Mouse (Mus musculus): ENCODE data around the gene Prkn. TPM values are rescaled to one million over a fixed set of nuclear protein-coding genes. Genes with fewer than 3 reads are reported as not detected.

Prkn gene
- polyA plus RNA-seq, 1 experiment, result not detected

DNA sequence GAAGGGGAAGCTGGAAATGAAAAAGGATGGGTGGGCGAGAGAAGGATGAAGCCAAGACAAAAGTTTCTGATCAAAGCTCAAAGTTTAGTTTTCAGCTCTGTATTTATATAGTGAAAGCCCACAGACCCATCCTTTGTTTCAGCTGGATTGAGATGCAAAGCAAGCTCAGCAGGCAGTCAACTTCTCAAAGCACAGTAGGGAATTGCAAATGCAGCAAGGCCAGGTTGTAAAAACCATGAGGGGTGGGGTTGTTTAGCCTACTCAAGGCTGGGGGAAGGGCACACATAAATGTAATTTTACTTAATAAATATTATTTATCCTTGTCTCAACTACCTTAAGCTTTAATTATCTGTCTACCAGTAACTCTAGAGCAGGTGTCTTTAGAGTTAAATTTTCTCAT lies 693.7 kb downstream of the Prkn start:
- TF ChIP-seq CTCF (IDR thresholded peaks at IDR 0.05; ENCODE audit: control insufficient read depth, insufficient read depth, insufficient read length) (no peak), CEBPB (IDR thresholded peaks at IDR 0.05; ENCODE audit: low read depth) (no peak), MYOG (IDR thresholded peaks at IDR 0.05; ENCODE audit: control insufficient read depth, extremely low read depth, insufficient read length) (no peak), USF1 (IDR thresholded peaks at IDR 0.05; ENCODE audit: low read depth) (no peak), FOSL1 (IDR thresholded peaks at IDR 0.05; ENCODE audit: insufficient read depth, low read length, poor library complexity, severe bottlenecking) (no peak), MYOD1 (IDR thresholded peaks at IDR 0.05; ENCODE audit: control insufficient read depth, insufficient read length, low read depth) (no peak), MAX (IDR thresholded peaks at IDR 0.05) (no peak)
- H3K79me2 ChIP-seq (ENCODE audit: control insufficient read depth, insufficient read depth), result no peaks in the 10 kb centered on the region
- H3K27me3 ChIP-seq (ENCODE audit: control insufficient read depth, insufficient read depth, insufficient read length), result no peaks in the 10 kb centered on the region

GRCm38 (mm10) chr17:11538826-11539225 lies 698.6 kb downstream of the Prkn start:
- Histone ChIP-seq H3K4me3 (ENCODE audit: insufficient read depth, poor library complexity, severe bottlenecking) (no peak overlapping the region), H3K36me3 (ENCODE audit: control insufficient read depth, insufficient read depth) (no peaks in the 10 kb centered on the region), H3K27me3 (ENCODE audit: control insufficient read depth, insufficient read depth, insufficient read length) (no peaks in the 10 kb centered on the region), H3K79me2 (ENCODE audit: control insufficient read depth, insufficient read depth) (no peaks in the 10 kb centered on the region), H3K79me3 (ENCODE audit: low read depth) (no peaks in the 10 kb centered on the region), H3ac (ENCODE audit: control insufficient read depth, insufficient read length, low read depth) (no peak overlapping the region)
- TF ChIP-seq MYOD1 (IDR thresholded peaks at IDR 0.05; ENCODE audit: control insufficient read depth, insufficient read length, low read depth) (no peak), USF1 (IDR thresholded peaks at IDR 0.05; ENCODE audit: low read depth) (no peak), FOSL1 (IDR thresholded peaks at IDR 0.05; ENCODE audit: insufficient read depth, low read length, poor library complexity, severe bottlenecking) (no peak), CEBPB (IDR thresholded peaks at IDR 0.05; ENCODE audit: low read depth) (no peak), MYOG (IDR thresholded peaks at IDR 0.05; ENCODE audit: control insufficient read depth, extremely low read depth, insufficient read length) (no peak), MAX (IDR thresholded peaks at IDR 0.05) (no peak), CTCF (IDR thresholded peaks at IDR 0.05; ENCODE audit: control insufficient read depth, insufficient read depth, insufficient read length) (no peak)

More for the DNA sequence above, 693.7 kb downstream of the Prkn start:
- Histone ChIP-seq H3K36me3 (ENCODE audit: control insufficient read depth, insufficient read depth) (no peaks in the 10 kb centered on the region), H3K79me3 (ENCODE audit: low read depth) (no peaks in the 10 kb centered on the region), H3K4me3 (ENCODE audit: insufficient read depth, poor library complexity, severe bottlenecking) (no peak overlapping the region), H3ac (ENCODE audit: control insufficient read depth, insufficient read length, low read depth) (no peak overlapping the region)

DNA sequence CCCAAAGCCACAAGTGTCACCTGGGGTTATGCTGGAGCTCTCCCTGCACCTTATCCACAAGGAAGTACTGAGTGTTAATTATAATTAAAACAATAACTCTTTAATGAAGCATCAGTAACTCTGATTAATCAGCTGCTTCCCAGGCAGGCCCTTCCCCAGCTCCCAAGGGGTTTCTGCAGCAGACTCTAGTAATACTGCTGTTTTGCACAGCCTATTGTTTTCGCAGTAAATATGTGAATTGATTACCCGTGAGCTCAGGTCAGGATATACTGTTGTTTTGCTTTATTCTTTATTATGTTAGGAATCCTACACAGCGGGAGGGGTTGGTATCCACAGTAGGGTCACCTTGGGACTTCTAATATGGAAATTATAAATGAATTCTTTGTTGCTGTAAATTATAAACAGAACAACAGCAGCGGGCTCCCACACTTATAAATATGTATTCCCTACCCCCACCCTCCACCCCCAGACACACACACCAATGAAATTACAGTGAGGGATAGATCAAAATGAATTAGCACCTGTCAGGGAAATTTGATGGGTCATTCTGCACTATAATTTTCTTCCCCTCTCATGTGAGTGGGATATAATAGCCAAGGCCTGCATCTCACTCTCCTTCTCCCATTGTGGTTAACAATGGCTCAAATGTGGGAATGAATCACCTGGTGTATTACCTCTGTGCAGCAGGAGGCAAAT lies 701.9 kb downstream of the Prkn start:
- Histone ChIP-seq H3K27me3 (ENCODE audit: control insufficient read depth, insufficient read depth, insufficient read length) (no peaks in the 10 kb centered on the region), H3ac (ENCODE audit: control insufficient read depth, insufficient read length, low read depth) (no peak overlapping the region), H3K79me3 (ENCODE audit: low read depth) (no peaks in the 10 kb centered on the region), H3K4me3 (ENCODE audit: insufficient read depth, poor library complexity, severe bottlenecking) (no peak overlapping the region), H3K36me3 (ENCODE audit: control insufficient read depth, insufficient read depth) (no peaks in the 10 kb centered on the region), H3K79me2 (ENCODE audit: control insufficient read depth, insufficient read depth) (no peaks in the 10 kb centered on the region)
- TF ChIP-seq USF1 (IDR thresholded peaks at IDR 0.05; ENCODE audit: low read depth), result no peak
- no peak for TF ChIP-seq CEBPB (IDR thresholded peaks at IDR 0.05; ENCODE audit: low read depth)

DNA sequence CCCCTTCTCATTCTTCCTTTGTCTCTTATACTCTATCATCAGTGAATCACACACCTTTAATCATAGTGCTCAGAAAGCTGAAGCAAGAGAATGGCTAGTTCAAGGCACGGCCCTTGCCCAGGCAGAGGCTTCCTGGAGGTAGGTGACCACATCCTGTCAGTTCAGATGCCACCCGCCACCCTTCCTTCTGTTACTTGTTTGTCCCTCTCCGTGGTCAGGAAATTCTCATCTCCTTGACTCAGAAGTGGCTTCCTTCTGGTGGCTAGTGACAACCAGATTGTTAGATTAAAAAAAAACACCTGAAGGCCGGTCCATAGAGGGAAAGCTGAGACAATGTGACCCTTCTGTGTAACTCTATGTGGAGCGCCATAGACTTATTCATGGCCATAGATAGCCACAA lies 710.4 kb downstream of the Prkn start:
- Histone ChIP-seq H3K27me3 (ENCODE audit: control insufficient read depth, insufficient read depth, insufficient read length) (no peaks in the 10 kb centered on the region), H3K79me3 (ENCODE audit: low read depth) (no peaks in the 10 kb centered on the region)
- no peak for TF ChIP-seq CTCF (IDR thresholded peaks at IDR 0.05; ENCODE audit: control insufficient read depth, insufficient read depth, insufficient read length)
- no peak for TF ChIP-seq MAX (IDR thresholded peaks at IDR 0.05)
- TF ChIP-seq MYOD1 (IDR thresholded peaks at IDR 0.05; ENCODE audit: control insufficient read depth, insufficient read length, low read depth), result no peak
- TF ChIP-seq FOSL1 (IDR thresholded peaks at IDR 0.05; ENCODE audit: insufficient read depth, low read length, poor library complexity, severe bottlenecking), result no peak

DNA sequence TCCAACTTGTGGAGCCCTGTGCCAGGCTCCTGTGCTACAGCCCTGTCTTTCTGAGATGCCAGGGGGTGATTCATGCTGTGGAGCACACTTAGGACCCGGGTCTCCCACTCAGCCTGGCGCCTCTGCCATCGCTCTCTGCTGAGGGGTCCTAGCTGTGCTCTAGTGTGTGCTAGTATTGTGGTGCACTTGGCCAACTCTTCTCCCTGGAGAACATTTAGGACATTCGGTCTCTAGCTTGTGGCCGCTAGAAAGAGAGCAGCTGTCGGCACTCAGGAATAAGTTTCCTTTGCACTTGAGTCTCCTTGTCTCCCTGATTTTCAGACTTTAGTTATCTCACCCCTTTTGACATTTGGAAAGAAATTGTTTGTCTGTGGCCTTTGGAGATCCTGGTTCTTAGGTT lies 725.5 kb downstream of the Prkn start:
- Histone ChIP-seq H3K79me3 (ENCODE audit: low read depth) (no peaks in the 10 kb centered on the region), H3K36me3 (ENCODE audit: control insufficient read depth, insufficient read depth) (no peaks in the 10 kb centered on the region), H3ac (ENCODE audit: control insufficient read depth, insufficient read length, low read depth) (no peak overlapping the region), H3K79me2 (ENCODE audit: control insufficient read depth, insufficient read depth) (no peaks in the 10 kb centered on the region), H3K4me3 (ENCODE audit: insufficient read depth, poor library complexity, severe bottlenecking) (no peak overlapping the region), H3K27me3 (ENCODE audit: control insufficient read depth, insufficient read depth, insufficient read length) (no peaks in the 10 kb centered on the region)
- TF ChIP-seq MYOD1 (IDR thresholded peaks at IDR 0.05; ENCODE audit: control insufficient read depth, insufficient read length, low read depth), result no peak
- no peak for TF ChIP-seq MYOG (IDR thresholded peaks at IDR 0.05; ENCODE audit: control insufficient read depth, extremely low read depth, insufficient read length)
- TF ChIP-seq USF1 (IDR thresholded peaks at IDR 0.05; ENCODE audit: low read depth), result no peak
- no peak for TF ChIP-seq FOSL1 (IDR thresholded peaks at IDR 0.05; ENCODE audit: insufficient read depth, low read length, poor library complexity, severe bottlenecking)
- no peak for TF ChIP-seq CEBPB (IDR thresholded peaks at IDR 0.05; ENCODE audit: low read depth)
- TF ChIP-seq MAX (IDR thresholded peaks at IDR 0.05), result no peak
- TF ChIP-seq CTCF (IDR thresholded peaks at IDR 0.05; ENCODE audit: control insufficient read depth, insufficient read depth, insufficient read length), result no peak

More for the DNA sequence above, 710.4 kb downstream of the Prkn start:
- no peaks in the 10 kb centered on the region for H3K36me3 ChIP-seq (ENCODE audit: control insufficient read depth, insufficient read depth)
- no peak overlapping the region for H3K4me3 ChIP-seq (ENCODE audit: insufficient read depth, poor library complexity, severe bottlenecking)
- H3ac ChIP-seq (ENCODE audit: control insufficient read depth, insufficient read length, low read depth), result no peak overlapping the region
- H3K79me2 ChIP-seq (ENCODE audit: control insufficient read depth, insufficient read depth), result no peaks in the 10 kb centered on the region

GRCm38 (mm10) chr17:11570392-11570791 lies 730.2 kb downstream of the Prkn start:
- Histone ChIP-seq H3K79me2 (ENCODE audit: control insufficient read depth, insufficient read depth) (no peaks in the 10 kb centered on the region), H3ac (ENCODE audit: control insufficient read depth, insufficient read length, low read depth) (no peak overlapping the region), H3K4me3 (ENCODE audit: insufficient read depth, poor library complexity, severe bottlenecking) (no peak overlapping the region), H3K27me3 (ENCODE audit: control insufficient read depth, insufficient read depth, insufficient read length) (no peaks in the 10 kb centered on the region), H3K79me3 (ENCODE audit: low read depth) (no peaks in the 10 kb centered on the region), H3K36me3 (ENCODE audit: control insufficient read depth, insufficient read depth) (no peaks in the 10 kb centered on the region)
- TF ChIP-seq CTCF (IDR thresholded peaks at IDR 0.05; ENCODE audit: control insufficient read depth, insufficient read depth, insufficient read length) (no peak), MYOG (IDR thresholded peaks at IDR 0.05; ENCODE audit: control insufficient read depth, extremely low read depth, insufficient read length) (no peak), MYOD1 (IDR thresholded peaks at IDR 0.05; ENCODE audit: control insufficient read depth, insufficient read length, low read depth) (no peak), CEBPB (IDR thresholded peaks at IDR 0.05; ENCODE audit: low read depth) (no peak), USF1 (IDR thresholded peaks at IDR 0.05; ENCODE audit: low read depth) (no peak), FOSL1 (IDR thresholded peaks at IDR 0.05; ENCODE audit: insufficient read depth, low read length, poor library complexity, severe bottlenecking) (no peak), MAX (IDR thresholded peaks at IDR 0.05) (no peak)
